Mouse (Mus musculus) hindbrain, postnatal 0 days (tissue): ENCODE results near the gene Nme7. TPM values are rescaled to one million over a fixed set of nuclear protein-coding genes. Genes with fewer than 3 reads are reported as not detected.
A peak's percentile ranks its signal among the peaks of the same experiment; 100 is the strongest.

Experiments
- ATAC-seq: fragments of 200-750 bp; cut with Nextera tagmentation; 2 replicates; pipeline ENCODE4 v1.8.0; 2017; ENCODE audit warnings: mild to moderate bottlenecking, moderate TSS enrichment, moderate library complexity
- DNase-seq: peaks from one replicate; pipeline ENCODE4 v3.0.0-alpha.2; 2015; ENCODE audit warnings: low spot score
- H3K27ac ChIP-seq: fragments of 300-500 bp; sonication (generic); 2 replicates; pipeline ENCODE4 v1.5.1; 2014; ENCODE audit warnings: mild to moderate bottlenecking
- H3K27me3 ChIP-seq: fragments of 300-500 bp; sonication (generic); 2 replicates; pipeline ENCODE4 v1.6.1; 2014; ENCODE audit warnings: low read length, mixed read lengths; ENCODE audit not compliant: insufficient read depth
- H3K36me3 ChIP-seq: fragments of 300-500 bp; sonication (generic); 2 replicates; pipeline ENCODE4 v1.6.1; 2014; ENCODE audit warnings: low read length, mixed read lengths; ENCODE audit not compliant: insufficient read depth
- H3K4me1 ChIP-seq: fragments of 300-500 bp; sonication (generic); 2 replicates; pipeline ENCODE4 v1.6.1; 2014; ENCODE audit warnings: antibody characterized with exemption, low read length, mixed read lengths; ENCODE audit not compliant: insufficient read depth
- H3K4me2 ChIP-seq: fragments of 300-500 bp; sonication (generic); 2 replicates; pipeline ENCODE4 v1.6.1; 2014; ENCODE audit warnings: low read depth, mild to moderate bottlenecking, low read length, moderate library complexity, mixed read lengths
- H3K4me3 ChIP-seq: fragments of 300-500 bp; sonication (generic); 2 replicates; pipeline ENCODE4 v1.5.1; 2014; ENCODE audit warnings: low read length
- H3K9ac ChIP-seq: fragments of 300-500 bp; sonication (generic); replicated peaks from 2 replicates; pipeline ENCODE4 v1.6.1; 2014; ENCODE audit warnings: mild to moderate bottlenecking, low read length, moderate library complexity, mixed read lengths
- H3K9me3 ChIP-seq: fragments of 300-500 bp; sonication (generic); 2 replicates; pipeline ENCODE4 v1.6.1; 2016; ENCODE audit warnings: low read length, mixed read lengths
- CTCF ChIP-seq: IDR thresholded peaks from 2 replicates; pipeline ENCODE4 v1.5.1; 2016; ENCODE audit warnings: antibody characterized with exemption, control low read depth, low read depth
- WGBS: fragments of 180-500 bp; shearing (Covaris S2); extraction: QIAGEN DNeasy Blood & Tissue Kit; methylation state at CpG from one replicate; pipeline ENCODE4 v1.1.7; 2014; 5-methylcytosine and 5-hydroxymethylcytosine counted together
- polyA plus RNA-seq: library from polyadenylated mRNA; unstranded; fragments of >200 nt; fragmentation: Nextera tagmentation; extraction: Ambion mirVana; gene quantifications from 2 replicates; pipeline ENCODE4 v1.2.1, GENCODE M21; 2015
- total RNA-seq: library from RNA; depleted of rRNA; stranded (reverse); fragments of >200 nt; gene quantifications from 2 replicates; pipeline ENCODE4 v1.2.3, GENCODE M21; 2014

Gene Nme7
- total and polyA plus RNA-seq, 2 experiments from 2014 or later: 19.7 to 24.8 TPM

- H3K9me3 ChIP-seq: no peaks in the 10 kb centered on the region
- H3K4me1 ChIP-seq: peaks cover 16% of the 10 kb centered on the region
- no peaks in the 10 kb centered on the region for H3K36me3 ChIP-seq
- H3K4me3 ChIP-seq: peak overlapping the region; percentile 81; the same call in 1 of the 2 replicates
- peak overlapping the region; percentile 94 for H3K27ac ChIP-seq
- ATAC-seq (no peak), DNase-seq (no peak)
- 57% methylated on average over 12 of the region's 12 CpGs for WGBS
- no peak overlapping the region for H3K9ac ChIP-seq
- no peak for TF ChIP-seq CTCF
- H3K4me2 ChIP-seq: peak overlapping the region; percentile 69
- H3K27me3 ChIP-seq: no peaks in the 10 kb centered on the region
Measured at GRCm38 (mm10) chr1:164459127-164459905, 155.4 kb downstream of the Nme7 start.

- Histone ChIP-seq H3K4me3 (no peak overlapping the region), H3K36me3 (no peaks in the 10 kb centered on the region), H3K9ac (0 out of 2 replicates have a peak overlapping the region, but pooled peaks have one; percentile 18), H3K27me3 (no peaks in the 10 kb centered on the region), H3K27ac (peak overlapping the region; percentile 36; the same call in 1 of the 2 replicates), H3K4me1 (peaks cover 16% of the 10 kb centered on the region), H3K4me2 (peak overlapping the region; percentile 41), H3K9me3 (no peaks in the 10 kb centered on the region)
- DNase-seq: no peak
- no peak for ATAC-seq
- 71% methylated on average over 13 of the region's 13 CpGs for WGBS
- TF ChIP-seq CTCF: no peak
Measured at GRCm38 (mm10) chr1:164460921-164461697, 157.2 kb downstream of the Nme7 start.

- peak overlapping the region; percentile 36 for H3K27ac ChIP-seq
- H3K9ac ChIP-seq: peak overlapping the region; percentile 18; the same call in 1 of the 2 replicates
- no peak for TF ChIP-seq CTCF
- no peaks in the 10 kb centered on the region for H3K36me3 ChIP-seq
- H3K4me3 ChIP-seq: 0 out of 2 replicates have a peak overlapping the region, but pooled peaks have one; percentile 2
- H3K9me3 ChIP-seq: no peaks in the 10 kb centered on the region
- WGBS: 15% methylated on average over 10 of the region's 10 CpGs
- H3K4me2 ChIP-seq: peak overlapping the region; percentile 41
- peaks cover 16% of the 10 kb centered on the region for H3K4me1 ChIP-seq
- H3K27me3 ChIP-seq: no peaks in the 10 kb centered on the region
- DNase-seq (peak; percentile 62), ATAC-seq (peak; percentile 22)
Measured at GRCm38 (mm10) chr1:164461726-164462125, 157.8 kb downstream of the Nme7 start.

- Histone ChIP-seq H3K9me3 (no peaks in the 10 kb centered on the region), H3K9ac (no peak overlapping the region), H3K4me1 (no peaks in the 10 kb centered on the region), H3K27ac (no peak overlapping the region), H3K27me3 (no peaks in the 10 kb centered on the region), H3K4me3 (no peak overlapping the region), H3K36me3 (no peaks in the 10 kb centered on the region), H3K4me2 (no peak overlapping the region)
- no peak for DNase-seq
- ATAC-seq: no peak
- no peak for TF ChIP-seq CTCF
- WGBS: 92% methylated on average over 10 of the region's 10 CpGs
Measured at GRCm38 (mm10) chr1:164467406-164467805, 163.5 kb downstream of the Nme7 start.

- H3K27me3 ChIP-seq: no peaks in the 10 kb centered on the region
- no peak for ATAC-seq
- H3K4me3 ChIP-seq: no peak overlapping the region
- no peak overlapping the region for H3K27ac ChIP-seq
- 88% methylated on average over 8 of the region's 8 CpGs for WGBS
- no peaks in the 10 kb centered on the region for H3K4me1 ChIP-seq
- H3K9ac ChIP-seq: no peak overlapping the region
- no peaks in the 10 kb centered on the region for H3K9me3 ChIP-seq
- H3K4me2 ChIP-seq: no peak overlapping the region
- no peaks in the 10 kb centered on the region for H3K36me3 ChIP-seq
- no peak for DNase-seq
- TF ChIP-seq CTCF: no peak
Measured at GRCm38 (mm10) chr1:164468329-164468728, 164.4 kb downstream of the Nme7 start.

GRCm38 (mm10) chr1:164470985-164471384 is 167.1 kb downstream of the Nme7 start:
- Histone ChIP-seq H3K9me3 (no peaks in the 10 kb centered on the region), H3K27ac (no peak overlapping the region), H3K4me2 (no peak overlapping the region), H3K4me3 (no peak overlapping the region), H3K36me3 (no peaks in the 10 kb centered on the region), H3K27me3 (no peaks in the 10 kb centered on the region), H3K4me1 (0 out of 2 replicates have a peak, but pooled peaks cover 8% of the 10 kb centered on the region), H3K9ac (no peak overlapping the region)
- TF ChIP-seq CTCF: no peak
- 58% methylated on average over 6 of the region's 6 CpGs for WGBS
- ATAC-seq: no peak
- DNase-seq: no peak
